Mouse (Mus musculus) adrenal gland, adult 2 months (tissue): ENCODE data around the gene Calcoco2. TPM values are rescaled to one million over a fixed set of nuclear protein-coding genes. Genes with fewer than 3 reads are reported as not detected.

Experiments
- DNase-seq: peaks from one replicate; pipeline ENCODE4 v3.0.0; 2021
- polyA plus RNA-seq: library from polyadenylated mRNA; depleted of rRNA; stranded (reverse); fragments of >200 nt; gene quantifications from 2 replicates; pipeline ENCODE4 v1.2.3, GENCODE M21; 2012; rRNA removed
- total RNA-seq, 2 experiments: library from RNA; stranded (reverse); gene quantifications; 2 replicates each; pipeline ENCODE4 v1.2.3; 2021

Gene Calcoco2
- total and polyA plus RNA-seq, 3 experiments = not detected

DNA sequence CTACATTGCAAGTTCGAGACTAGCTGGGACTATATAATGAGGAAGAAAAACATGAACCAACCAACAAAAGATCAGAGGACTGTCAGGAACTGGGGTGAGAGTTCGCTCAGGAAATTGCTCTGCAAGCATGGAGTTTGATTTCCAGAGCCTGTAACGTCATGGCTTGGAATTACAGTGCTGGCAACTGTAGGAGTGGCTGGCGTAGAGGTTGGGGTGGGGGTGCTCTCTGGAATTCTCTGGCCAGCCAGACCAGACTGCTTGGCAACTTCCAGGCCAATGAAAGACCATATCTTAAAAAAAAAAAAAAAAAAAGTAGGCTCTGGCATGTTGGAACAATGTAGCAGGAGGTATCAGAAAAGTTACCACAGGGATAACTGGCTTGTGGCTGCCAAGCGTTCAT, 31.0 kb downstream of the Calcoco2 start:
- DNase-seq = no peak

DNA sequence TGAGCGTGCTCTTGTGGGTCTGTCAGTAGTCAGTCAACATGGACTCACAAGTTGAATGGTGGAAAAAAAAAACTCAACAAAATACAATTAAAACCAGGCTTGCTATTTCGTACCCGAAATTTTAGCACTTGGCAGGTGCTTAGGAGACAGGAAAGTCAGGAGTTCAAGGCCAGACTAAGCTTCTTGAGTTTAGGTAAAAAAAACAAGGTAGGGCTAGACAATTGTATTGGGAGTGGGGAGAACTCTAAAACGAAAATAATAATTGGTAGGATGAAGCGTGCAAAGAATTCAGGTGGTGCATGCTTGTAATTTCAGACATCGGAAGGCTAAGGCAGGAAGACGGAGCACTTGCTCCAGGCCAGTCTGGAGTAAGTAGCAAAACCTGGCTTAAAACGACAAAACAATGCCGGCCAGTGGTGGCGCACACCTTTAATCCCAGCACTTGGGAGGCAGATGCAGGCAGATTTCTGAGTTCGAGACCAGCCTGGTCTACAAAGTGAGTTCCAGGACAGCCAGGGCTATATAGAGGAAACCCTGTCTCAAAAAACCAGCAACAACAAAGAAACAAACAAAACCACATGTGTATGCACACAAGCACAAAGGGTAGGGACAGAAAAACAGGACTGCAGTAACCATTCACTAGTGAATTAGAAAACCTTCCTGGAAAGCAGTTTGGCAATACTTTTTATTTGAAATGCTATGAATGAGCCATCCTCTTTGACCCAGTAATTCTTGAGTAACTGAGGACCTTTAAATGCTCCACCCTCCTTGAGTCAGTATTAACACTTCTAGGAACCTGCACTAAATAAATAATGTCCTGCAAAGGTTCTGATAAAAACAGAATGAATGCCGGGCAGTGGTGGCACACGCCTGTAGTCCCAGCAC, 35.3 kb downstream of the Calcoco2 start:
- DNase-seq = peak; percentile 32

GRCm38 (mm10) chr11:96075509-96076220, 36.1 kb downstream of the Calcoco2 start, which contains the start of gene Atp5g1:
Gene Atp5g1 (minus strand): TSS chr11:96075670.
- peak; percentile 99 for DNase-seq

- no peak for DNase-seq
Measured at GRCm38 (mm10) chr11:96075177-96075508, 36.6 kb downstream of the Calcoco2 start.

DNA sequence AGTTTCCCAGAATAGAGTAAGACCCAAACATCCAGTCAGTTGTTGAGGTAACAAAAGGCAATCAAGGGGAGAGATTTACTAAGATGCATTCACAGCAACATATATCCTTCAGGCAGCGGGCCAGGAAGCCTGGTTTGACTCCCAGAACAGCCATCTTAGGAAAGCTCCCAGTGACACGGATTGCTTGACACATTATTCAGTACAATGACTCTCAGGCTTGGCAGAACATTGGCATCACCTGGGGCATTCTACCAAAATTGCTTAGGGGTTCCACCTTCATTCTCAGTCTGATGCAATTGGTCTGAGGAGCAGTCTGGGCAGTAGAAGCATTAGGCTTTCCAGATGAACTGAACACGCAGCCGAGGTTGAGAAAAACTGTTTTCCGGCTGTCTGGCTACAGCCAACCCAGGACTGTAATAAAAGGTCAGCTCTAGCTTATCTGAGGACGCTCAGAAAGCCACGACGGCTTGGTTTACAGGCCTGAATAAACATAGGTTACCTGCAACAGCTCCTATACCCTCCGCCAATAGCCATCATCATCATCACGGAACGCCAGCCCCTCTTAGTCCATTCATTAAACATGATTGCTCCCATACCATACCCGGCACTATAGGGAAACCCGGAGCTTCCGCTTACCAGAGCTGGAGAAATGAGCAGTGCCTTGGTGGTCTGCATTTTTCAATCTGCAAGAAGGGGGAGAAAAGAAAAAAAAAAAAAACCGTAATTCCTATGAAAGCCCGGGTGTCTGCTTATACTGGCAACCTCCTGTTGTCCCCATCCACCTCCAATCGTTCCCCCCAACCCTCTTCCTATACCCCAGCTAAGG, 37.2 kb downstream of the Calcoco2 start:
- peak; percentile 33 for DNase-seq

GRCm38 (mm10) chr11:96073295-96073993, 38.3 kb downstream of the Calcoco2 start:
- no peak for DNase-seq

DNA sequence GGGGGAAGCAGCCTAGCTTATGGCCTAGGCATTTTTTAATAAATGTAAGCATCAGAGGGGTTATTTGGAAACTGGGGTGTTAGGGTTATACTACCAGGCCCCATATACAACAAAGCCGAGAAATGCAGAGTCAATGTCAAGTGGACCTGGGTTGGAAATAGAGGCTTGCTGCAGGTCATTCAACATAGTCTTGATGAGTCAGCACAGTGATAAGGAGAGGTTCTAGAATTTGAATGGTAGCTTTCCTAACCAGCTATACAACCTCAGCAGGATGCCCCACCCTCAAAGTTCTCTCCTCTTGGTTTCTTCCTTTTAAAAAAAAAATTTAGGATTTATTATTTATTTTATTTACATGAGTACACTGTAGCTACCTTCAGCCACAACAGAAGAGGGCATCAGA, 40.8 kb downstream of the Calcoco2 start:
- no peak for DNase-seq

DNA sequence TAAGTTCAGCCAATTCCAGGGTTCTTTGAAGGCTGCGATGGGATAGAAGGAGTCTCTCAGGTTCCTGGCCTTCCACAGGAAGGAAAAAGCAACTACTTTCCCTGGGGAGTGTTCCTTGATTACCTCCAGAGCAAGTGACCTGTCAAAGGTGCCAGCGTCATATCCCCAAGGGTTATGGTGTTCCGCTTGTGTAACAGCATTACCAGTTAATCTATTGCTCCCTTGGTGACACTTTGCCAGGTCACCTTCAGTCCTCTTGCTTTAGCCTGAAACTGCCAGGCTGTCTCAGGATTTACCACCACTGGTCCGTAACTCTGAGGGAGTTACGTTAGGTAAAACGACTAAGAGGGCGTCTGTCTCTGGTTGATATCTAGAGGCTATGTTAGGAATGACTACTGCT, 41.4 kb downstream of the Calcoco2 start:
- DNase-seq = no peak

DNA sequence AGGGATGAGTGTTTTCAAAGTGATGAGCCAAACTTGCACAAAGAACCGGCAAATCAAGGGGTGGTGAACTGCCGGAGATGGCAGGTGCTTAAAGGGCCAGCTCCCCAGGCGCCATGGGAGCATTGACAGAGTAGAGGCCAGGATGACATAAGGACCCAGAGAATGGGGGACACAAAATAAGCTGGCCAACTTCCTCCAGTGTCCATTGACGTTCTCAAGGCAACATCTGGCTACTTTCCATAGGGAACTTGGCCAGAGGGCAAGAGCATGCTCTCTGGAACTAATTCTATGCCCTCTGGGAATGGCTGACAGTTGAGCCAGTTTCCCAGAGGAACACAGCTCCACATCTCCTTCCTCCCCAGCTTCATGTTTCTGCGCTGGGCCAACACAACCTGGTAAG, 43.5 kb downstream of the Calcoco2 start:
- DNase-seq = no peak

GRCm38 (mm10) chr11:96065215-96065911, 46.4 kb downstream of the Calcoco2 start, which contains the start of gene Ube2z:
Gene Ube2z (minus strand): TSS chr11:96065388.
- DNase-seq = peak; percentile 99

DNA sequence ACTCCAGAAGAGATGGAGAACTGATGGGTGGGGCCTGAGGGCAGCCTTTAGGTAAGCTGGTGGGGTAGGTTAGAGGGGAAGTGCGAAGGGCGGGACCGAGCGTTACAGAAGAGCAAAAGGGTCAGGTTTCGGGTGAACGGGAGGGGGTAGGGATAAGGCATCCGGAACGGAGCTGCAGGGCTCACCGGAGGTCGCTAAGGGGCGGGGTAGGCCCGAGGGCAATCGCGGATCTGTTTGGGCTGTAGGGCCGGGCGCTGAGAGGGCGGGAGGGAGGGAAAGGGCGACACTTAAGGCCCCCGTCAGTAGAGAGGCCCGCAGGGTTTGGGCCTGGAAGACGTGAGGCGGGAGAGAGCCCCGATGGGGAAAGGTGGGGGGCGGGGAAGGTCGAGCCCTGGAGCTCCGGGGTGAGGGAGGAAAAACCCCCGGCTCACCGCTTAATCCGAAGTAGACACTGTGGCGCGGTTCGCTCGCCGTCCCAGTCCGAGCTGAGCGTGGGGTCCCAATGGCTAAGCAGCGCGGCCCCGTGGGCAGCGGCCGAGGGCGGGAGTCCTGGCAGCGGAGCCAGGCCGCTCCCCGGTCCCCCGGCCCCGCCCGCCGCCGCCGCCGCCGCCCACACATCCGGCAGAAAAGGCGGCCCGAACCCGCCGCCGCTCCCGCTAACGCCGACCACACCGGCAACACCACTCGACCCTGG, 47.1 kb downstream of the Calcoco2 start:
- no peak for DNase-seq

DNA sequence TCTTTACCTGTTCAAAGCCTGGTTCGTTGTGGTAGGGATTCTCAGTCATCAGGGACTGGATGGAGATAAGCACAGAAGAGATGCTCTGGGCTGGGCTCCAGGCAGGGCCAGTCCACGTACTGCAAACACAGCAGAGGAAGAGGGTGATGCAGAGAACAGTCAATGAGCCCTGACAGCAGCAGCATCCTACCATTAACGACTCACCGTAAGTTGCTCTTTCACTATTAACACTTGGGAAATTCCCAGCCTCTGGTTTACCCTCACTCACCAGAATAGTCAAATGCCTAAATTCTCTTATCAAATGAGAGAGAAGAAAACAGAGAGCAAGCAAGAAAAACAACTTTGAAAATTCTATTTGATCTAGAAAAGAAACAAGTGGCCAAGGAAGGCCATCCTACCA, 53.5 kb downstream of the Calcoco2 start:
- no peak for DNase-seq

- DNase-seq = no peak
Measured at GRCm38 (mm10) chr11:96050854-96051253, 60.9 kb downstream of the Calcoco2 start.

DNA sequence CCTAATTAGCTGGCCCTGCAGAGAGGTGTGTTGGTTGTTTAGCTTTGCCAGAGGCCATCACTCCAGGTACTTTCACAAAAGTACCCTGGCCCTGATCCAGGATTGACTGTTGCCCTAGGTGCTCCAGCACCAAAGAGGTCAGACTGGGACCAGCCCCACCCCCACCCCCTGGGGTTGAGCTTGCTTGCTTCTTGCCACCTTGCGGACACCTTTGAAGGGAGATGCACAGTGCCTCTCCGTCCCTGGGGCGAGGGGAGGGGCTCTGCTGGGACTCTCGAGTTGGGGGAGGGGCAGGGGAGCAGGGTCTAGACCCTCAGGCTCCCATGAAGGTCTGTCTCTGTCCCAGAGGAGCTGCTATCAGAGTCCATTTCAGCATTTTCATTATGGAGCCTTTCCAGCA, 61.8 kb downstream of the Calcoco2 start:
- no peak for DNase-seq

Other genes starting within 250 kb of the Calcoco2 start
- gene B4galnt2, start 197.1 kb downstream of the Calcoco2 start, total RNA-seq = not detected
- 0.06 TPM in 1 of 2 replicates, not detected in the other for gene B4galnt2, start 197.1 kb downstream of the Calcoco2 start, polyA plus RNA-seq
- under 1 TPM; 0.59 to 0.95 TPM for gene Igf2bp1, start 106.0 kb downstream of the Calcoco2 start, total RNA-seq
- gene Igf2bp1, start 106.0 kb downstream of the Calcoco2 start, polyA plus RNA-seq = 0.10 and 0.19 TPM in 2 replicates
- not detected for gene Gip, start 87.4 kb downstream of the Calcoco2 start, total RNA-seq
- gene Gip, start 87.4 kb downstream of the Calcoco2 start, polyA plus RNA-seq = not detected in 2 replicates
- gene Snf8, start 77.1 kb downstream of the Calcoco2 start, total RNA-seq = 10 to 100 TPM; 79.5 to 92.8 TPM
- gene Snf8, start 77.1 kb downstream of the Calcoco2 start, polyA plus RNA-seq = 9.6 and 11.3 TPM in 2 replicates
- 10 to 100 TPM; 45.3 to 46.5 TPM for gene Ube2z, start 46.6 kb downstream of the Calcoco2 start, total RNA-seq
- gene Ube2z, start 46.6 kb downstream of the Calcoco2 start, polyA plus RNA-seq = 17.0 and 20.7 TPM in 2 replicates
- 100 to 1,000 TPM; 240 to 384 TPM for gene Atp5g1, start 36.3 kb downstream of the Calcoco2 start, total RNA-seq
- 484 and 733 TPM in 2 replicates for gene Atp5g1, start 36.3 kb downstream of the Calcoco2 start, polyA plus RNA-seq
- not detected for gene Ttll6, start 21.8 kb upstream of the Calcoco2 start, total RNA-seq
- 0.03 TPM in 1 of 2 replicates, not detected in the other for gene Ttll6, start 21.8 kb upstream of the Calcoco2 start, polyA plus RNA-seq
- gene Hoxb13, start 82.4 kb upstream of the Calcoco2 start, total RNA-seq = not detected
- gene Hoxb13, start 82.4 kb upstream of the Calcoco2 start, polyA plus RNA-seq = not detected in 2 replicates
- 100 to 1,000 TPM; 183 to 377 TPM for gene Hoxb9, start 159.5 kb upstream of the Calcoco2 start, total RNA-seq
- 156 and 180 TPM in 2 replicates for gene Hoxb9, start 159.5 kb upstream of the Calcoco2 start, polyA plus RNA-seq
- 10 to 100 TPM; 67.3 to 93.9 TPM for gene Hoxb8, start 169.9 kb upstream of the Calcoco2 start, total RNA-seq
- gene Hoxb8, start 169.9 kb upstream of the Calcoco2 start, polyA plus RNA-seq = 357 and 428 TPM in 2 replicates
- 10 to 100 TPM; 46.4 to 46.7 TPM for gene Hoxb7, start 174.7 kb upstream of the Calcoco2 start, total RNA-seq
- 48.8 and 55.9 TPM in 2 replicates for gene Hoxb7, start 174.7 kb upstream of the Calcoco2 start, polyA plus RNA-seq
- gene Hoxb6, start 180.5 kb upstream of the Calcoco2 start, total RNA-seq = 10 to 100 TPM; 33.0 to 72.2 TPM
- 201 and 210 TPM in 2 replicates for gene Hoxb6, start 180.5 kb upstream of the Calcoco2 start, polyA plus RNA-seq
- gene Hoxb5, start 191.4 kb upstream of the Calcoco2 start, total RNA-seq = 10 to 100 TPM; 15.2 to 31.6 TPM
- 43.4 and 45.6 TPM in 2 replicates for gene Hoxb5, start 191.4 kb upstream of the Calcoco2 start, polyA plus RNA-seq
- 10 to 100 TPM; 16.7 to 21.8 TPM for gene Hoxb4, start 206.3 kb upstream of the Calcoco2 start, total RNA-seq
- gene Hoxb4, start 206.3 kb upstream of the Calcoco2 start, polyA plus RNA-seq = 27.9 and 30.0 TPM in 2 replicates
- 10 to 100 TPM; 20.1 to 21.9 TPM for gene Hoxb3, start 211.4 kb upstream of the Calcoco2 start, total RNA-seq
- gene Hoxb3, start 211.4 kb upstream of the Calcoco2 start, polyA plus RNA-seq = 89.4 and 94.9 TPM in 2 replicates
- 10 to 100 TPM; 18.7 to 22.6 TPM for gene Hoxb2, start 238.6 kb upstream of the Calcoco2 start, total RNA-seq
- gene Hoxb2, start 238.6 kb upstream of the Calcoco2 start, polyA plus RNA-seq = 69.6 and 86.1 TPM in 2 replicates